Mouse (Mus musculus) natural killer cell, adult 2 months (primary cell): ENCODE measurements around the gene A2ml1.

Experiments used
- DNase-seq, 2 experiments: peaks; one replicate each; pipeline ENCODE4 v3.0.0; 2022; ENCODE audit warnings: low spot score in 2 of 2

A2ml1 gene

DNA sequence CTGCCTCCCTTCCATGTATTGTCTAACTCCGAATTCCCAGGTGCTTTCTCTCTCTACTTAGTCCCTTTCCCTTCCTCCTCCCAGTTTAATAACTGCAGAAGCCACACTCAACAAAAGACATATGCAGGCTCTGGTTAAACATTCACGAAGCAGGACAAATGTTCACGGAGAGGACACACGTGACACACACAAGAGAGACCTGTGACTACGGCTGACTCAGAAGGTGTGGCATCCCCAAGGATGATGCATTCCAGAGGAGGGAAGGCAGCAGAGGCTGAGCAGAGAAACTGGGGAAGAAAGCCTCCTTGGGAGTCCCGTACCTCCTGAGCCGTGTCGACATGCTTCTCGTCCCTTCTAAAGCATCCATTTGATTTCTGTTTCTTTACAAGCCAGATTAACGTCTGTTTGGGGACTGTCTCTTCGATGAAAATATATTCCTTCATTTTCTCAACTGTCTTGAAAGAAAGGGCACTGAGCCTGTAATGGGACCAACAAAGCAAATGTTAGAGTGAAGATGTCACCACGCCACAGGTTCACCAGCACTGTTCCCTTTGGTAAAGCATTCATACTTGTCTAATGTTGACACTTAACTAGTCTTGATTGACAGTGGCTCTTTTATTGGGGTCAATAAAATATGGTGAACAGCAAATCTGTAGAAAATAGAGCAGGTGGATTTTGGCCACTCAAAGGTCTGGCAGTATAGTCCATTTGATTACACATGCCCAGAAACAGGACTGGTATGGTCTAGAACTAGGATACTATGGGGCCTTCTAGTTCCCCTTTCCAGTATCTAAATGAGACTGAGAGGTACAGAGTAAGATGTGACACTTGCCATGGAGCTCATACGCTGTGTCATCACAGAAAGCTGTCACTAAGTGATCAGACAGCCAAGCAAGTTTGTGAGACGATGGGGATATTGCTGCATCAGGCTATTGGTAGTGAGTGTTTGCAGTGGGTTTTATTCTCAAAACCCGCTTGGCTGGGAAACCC is 31.6 kb downstream of the A2ml1 start:
- DNase-seq: no peak

- no peak for DNase-seq
These were observed 32.9 kb downstream of the A2ml1 start for GRCm38 (mm10) chr6:128548532-128548931.

GRCm38 (mm10) chr6:128545402-128545801 is 36.0 kb downstream of the A2ml1 start:
- no peak for DNase-seq

DNA sequence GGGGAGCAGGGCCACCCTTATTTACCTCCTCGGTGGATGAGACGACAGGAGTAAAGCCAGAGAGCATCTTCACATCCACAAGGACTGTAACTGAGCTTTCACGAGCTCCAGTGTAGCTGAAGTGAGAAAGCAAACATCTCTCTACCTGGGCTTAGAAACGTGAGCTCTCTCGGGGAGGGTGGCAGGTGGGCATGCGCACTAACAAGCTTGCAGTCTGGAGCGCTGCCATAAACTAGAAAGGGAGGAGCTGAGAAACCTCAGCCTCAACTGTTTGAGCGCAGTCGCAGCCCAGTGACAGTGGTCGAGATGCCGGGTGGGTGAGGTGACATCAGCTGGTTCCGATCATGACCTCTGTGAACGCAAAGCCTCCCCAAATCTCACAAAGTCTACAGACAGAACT is 38.2 kb downstream of the A2ml1 start:
- DNase-seq: peak; percentile 4 to 32

DNA sequence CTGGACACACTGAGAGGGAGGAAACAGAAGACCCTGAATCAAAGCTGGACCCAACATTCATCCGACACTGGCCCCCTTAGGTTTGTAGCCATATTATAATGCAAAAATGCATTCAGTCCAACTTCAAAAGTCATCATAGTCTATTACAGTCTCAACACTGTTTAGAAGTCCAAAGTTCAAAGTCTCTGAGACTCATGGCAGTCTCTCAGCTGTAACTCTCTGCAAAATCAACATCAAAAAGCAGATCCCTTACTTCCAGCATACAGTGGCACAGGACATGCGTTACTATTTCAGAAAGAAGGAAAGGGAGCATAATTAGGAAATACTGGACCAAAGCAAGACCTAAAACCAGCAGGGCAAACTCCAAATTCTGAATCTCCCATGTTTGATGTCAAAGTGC is 46.2 kb downstream of the A2ml1 start:
- no peak for DNase-seq

- no peak for DNase-seq
These were observed 48.1 kb downstream of the A2ml1 start for GRCm38 (mm10) chr6:128533296-128533695.

DNA sequence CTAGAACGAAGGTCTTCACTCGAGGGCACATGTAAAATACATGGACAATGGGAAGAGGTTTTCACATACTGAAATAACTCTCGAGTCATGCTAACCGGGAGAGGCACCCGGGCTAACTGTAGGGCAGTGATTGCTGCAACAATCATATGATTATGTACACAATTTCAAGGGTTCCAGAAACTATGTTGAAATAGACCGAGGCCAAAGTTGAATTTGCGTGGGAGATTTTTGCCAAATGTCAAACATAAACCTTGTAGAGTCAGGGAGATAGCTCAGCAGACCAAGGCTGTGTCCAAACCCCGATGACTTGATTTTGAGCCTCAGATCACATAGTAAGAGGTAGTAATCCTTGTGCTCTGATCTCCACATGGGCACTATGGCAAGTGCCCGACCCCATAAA is 48.7 kb downstream of the A2ml1 start:
- no peak for DNase-seq

GRCm38 (mm10) chr6:128528491-128528890 is 52.9 kb downstream of the A2ml1 start:
- DNase-seq: no peak

DNA sequence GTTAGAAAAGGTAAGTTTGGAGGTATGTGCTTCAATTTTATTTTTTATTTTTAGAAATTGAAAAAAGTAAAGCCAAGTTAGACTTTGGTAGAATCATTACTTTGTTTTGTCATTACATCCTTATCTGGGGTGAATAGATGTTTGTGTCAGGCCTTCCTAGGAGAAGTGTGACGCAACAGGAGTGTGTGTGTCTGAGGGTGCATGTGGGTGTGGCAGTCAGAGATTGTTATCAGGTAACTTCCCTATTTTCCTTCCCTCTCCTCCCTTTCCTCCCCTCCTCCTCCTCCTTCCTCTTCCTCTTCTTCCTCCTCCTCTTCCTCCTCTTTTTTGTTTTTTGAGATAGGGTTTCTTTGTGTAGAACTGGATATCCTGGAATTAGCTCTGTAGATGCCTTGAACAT is 54.3 kb downstream of the A2ml1 start:
- no peak for DNase-seq

- no peak for DNase-seq
These were observed 54.8 kb downstream of the A2ml1 start, which contains the start of gene Pzp for GRCm38 (mm10) chr6:128526601-128527000. Gene Pzp (minus strand): TSS chr6:128526720.

- no peak for DNase-seq
These were observed 55.6 kb downstream of the A2ml1 start for GRCm38 (mm10) chr6:128525801-128526200.

DNA sequence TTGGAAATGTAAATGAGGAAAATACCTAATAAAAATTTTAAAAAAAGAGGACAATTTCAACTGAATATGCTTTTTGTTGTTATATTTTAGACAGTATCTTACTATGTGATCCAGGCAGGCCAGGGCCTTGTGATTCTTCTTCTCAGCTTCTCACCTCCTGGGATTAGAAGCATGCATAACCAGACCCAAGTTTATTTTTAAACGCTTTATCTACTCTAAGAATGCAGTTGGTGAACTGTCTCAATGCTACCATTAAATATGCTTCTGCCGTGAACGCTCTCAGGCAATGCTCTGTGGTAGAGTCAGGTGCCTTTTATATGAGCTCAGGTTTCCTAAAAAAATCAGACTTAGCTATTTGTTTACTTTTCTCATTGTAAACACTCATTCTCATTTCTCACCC is 58.0 kb downstream of the A2ml1 start:
- no peak for DNase-seq

DNA sequence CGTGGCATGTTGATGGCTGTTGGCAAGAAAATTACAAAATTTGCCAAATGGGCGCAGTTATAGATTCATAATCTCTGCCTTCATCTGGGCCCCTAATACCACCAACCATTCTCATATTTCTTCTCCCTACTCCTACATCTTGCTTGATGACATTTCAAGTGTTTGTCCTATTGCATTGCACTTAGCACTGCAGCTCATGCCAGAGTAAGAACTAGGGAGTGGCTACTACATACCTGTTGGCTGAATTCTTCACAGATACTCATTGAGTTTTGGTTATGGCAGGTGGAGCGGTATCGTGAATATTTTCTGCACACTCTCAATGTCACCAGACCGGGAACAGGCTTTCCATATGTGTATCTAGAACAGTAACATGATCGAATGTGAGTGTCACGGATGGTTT is 62.2 kb downstream of the A2ml1 start:
- no peak for DNase-seq

DNA sequence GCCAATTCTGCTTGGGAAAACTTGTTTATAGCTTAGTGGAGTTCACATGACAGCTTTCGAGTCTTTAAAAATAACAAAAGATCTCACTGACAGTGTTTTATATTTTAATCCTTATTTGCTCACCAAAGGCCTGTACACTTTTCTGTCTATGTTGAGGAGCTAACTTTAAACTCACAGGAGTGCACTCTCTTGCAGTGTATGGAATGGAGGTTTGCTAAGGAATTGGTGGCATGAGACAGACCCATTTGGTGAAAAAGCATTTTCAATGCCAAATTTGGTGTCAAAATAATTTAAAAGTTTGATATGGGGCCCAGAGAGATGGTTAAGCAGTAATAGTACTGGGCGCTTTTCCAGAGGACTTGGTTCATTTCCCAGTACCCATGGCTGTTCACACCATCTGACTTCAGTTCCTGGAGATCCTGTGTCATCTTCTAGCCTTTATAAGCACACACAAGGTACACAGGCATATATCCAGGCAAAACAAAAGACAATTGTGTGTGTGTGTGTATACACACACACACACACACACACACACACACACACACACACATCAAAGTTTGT is 75.7 kb downstream of the A2ml1 start:
- no peak for DNase-seq

- no peak for DNase-seq
These were observed 76.7 kb downstream of the A2ml1 start for GRCm38 (mm10) chr6:128504743-128505142.

DNA sequence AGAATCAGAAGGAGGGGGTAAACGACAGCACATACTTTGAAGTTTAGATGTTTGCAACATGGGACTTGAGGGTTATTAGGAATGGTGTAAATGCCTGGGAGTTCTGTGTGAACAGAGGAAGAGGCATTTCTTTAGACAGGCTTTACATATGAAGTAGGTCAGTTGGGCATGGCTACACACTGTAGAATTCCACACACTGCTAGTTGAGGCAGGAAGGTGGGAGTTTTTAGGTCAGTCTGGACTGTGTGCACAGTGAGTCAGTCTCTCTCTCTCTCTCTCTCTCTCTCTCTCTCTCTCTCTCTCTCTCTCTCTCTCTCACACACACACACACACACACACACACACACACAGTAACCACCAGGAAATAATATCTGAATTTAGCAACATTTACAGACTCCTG is 86.1 kb downstream of the A2ml1 start:
- no peak for DNase-seq

- no peak for DNase-seq
These were observed 86.6 kb downstream of the A2ml1 start for GRCm38 (mm10) chr6:128494646-128495331.

DNA sequence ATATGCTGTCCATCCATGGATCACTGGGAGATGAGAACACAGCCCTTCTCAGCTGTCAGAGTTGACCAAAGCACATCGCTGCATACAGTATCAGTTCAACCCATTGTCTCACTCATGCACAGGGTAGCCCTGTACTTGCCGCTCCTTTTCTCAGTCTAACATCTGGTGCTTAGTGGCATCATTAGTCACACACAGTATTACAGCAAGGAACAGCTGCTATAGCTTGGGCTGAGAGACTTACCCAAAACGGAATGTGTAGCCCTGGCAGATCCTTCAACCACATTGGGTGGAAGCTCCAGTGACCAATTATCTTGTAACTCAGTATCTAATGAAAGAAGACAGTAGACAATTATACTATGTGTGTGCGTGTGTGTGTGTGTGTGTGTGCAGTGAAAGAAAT is 89.5 kb downstream of the A2ml1 start:
- no peak for DNase-seq

- no peak for DNase-seq
These were observed 91.3 kb downstream of the A2ml1 start for GRCm38 (mm10) chr6:128490141-128490540.
